Mouse (Mus musculus) thymus, adult 2 months (tissue): ENCODE data around the gene Gemin6. TPM values are rescaled to one million over a fixed set of nuclear protein-coding genes. Genes with fewer than 3 reads are reported as not detected.
"Not testable (repeated sequence)": the region's sequence is repeated elsewhere in the genome, so short reads cannot be mapped to it uniquely, and the experiment has no call there.

Experiments used
- DNase-seq: peaks from one replicate; pipeline ENCODE4 v3.0.0; 2021
- H3K27ac ChIP-seq: fragments of 200-500 bp; 2 replicates; pipeline ENCODE4 v1.5.1; 2012; ENCODE audit warnings: low read length, control low read depth; ENCODE audit not compliant: control insufficient read depth, insufficient read depth
- H3K27me3 ChIP-seq: fragments of 200-500 bp; 2 replicates; pipeline ENCODE4 v1.6.1; 2012; ENCODE audit warnings: mild to moderate bottlenecking, low read length, moderate library complexity, mixed read lengths; ENCODE audit not compliant: control insufficient read depth, insufficient read depth
- H3K36me3 ChIP-seq: fragments of 200-500 bp; 2 replicates; pipeline ENCODE4 v1.6.1; 2012; ENCODE audit warnings: mild to moderate bottlenecking, low read length, moderate library complexity; ENCODE audit not compliant: control insufficient read depth, insufficient read depth
- H3K4me1 ChIP-seq: fragments of 200-500 bp; replicated peaks from 2 replicates; pipeline ENCODE4 v1.6.1; 2012; ENCODE audit warnings: low read length; ENCODE audit not compliant: control insufficient read depth, insufficient read depth
- H3K4me3 ChIP-seq: fragments of 200-500 bp; 2 replicates; pipeline ENCODE4 v1.5.1; 2012; ENCODE audit warnings: mild to moderate bottlenecking, low read length, control low read depth, moderate library complexity; ENCODE audit not compliant: control insufficient read depth, insufficient read depth
- CTCF ChIP-seq: fragments of 200-500 bp; IDR thresholded peaks from 2 replicates; pipeline ENCODE4 v1.5.1; 2012; ENCODE audit warnings: mild to moderate bottlenecking, control low read depth, low read length, moderate library complexity, borderline replicate concordance; ENCODE audit not compliant: control insufficient read depth, poor library complexity, insufficient read depth; ENCODE audit errors: extremely low read depth
- POLR2A ChIP-seq: fragments of 200-500 bp; IDR thresholded peaks from 2 replicates; pipeline ENCODE4 v1.6.1; 2012; ENCODE audit warnings: mild to moderate bottlenecking, low read length, control low read depth, moderate library complexity; ENCODE audit not compliant: control insufficient read depth, poor library complexity, insufficient read depth; ENCODE audit errors: extremely low read depth
- WGBS: fragments of 180-500 bp; shearing (Covaris S2); methylation state at CpG from one replicate; pipeline ENCODE4 v1.1.7; 2018; 5-methylcytosine and 5-hydroxymethylcytosine counted together
- polyA plus RNA-seq: library from polyadenylated mRNA; depleted of rRNA; stranded (reverse); fragments of >200 nt; gene quantifications from 2 replicates; pipeline ENCODE4 v1.2.3, GENCODE M21; 2012

Gene Gemin6
- polyA plus RNA-seq, 1 experiment, result 4.6 TPM

DNA sequence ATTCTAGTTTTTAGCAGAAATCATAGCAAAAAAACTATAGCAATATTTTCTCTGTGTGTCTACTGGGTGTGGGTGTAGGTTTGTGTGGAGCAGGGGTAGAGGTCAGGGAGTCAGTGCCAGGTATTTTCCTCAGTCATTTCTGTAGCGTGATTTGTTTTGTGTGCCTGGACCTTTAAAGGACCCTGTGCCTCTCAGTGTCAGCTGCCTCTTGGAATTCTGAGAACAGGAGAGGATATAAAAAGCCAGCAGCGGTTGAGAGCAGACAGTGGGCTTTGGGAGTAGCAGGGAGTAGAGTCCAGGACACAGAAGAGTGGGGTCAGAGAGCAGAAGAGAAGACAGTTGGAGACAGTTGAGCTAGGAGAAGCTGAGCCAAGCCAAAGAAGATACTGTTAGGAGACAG is 4.1 kb upstream of the Gemin6 start:
- 94% methylated on average over 2 of the region's 2 CpGs for WGBS
- no peak for DNase-seq
- no peak overlapping the region for H3K27ac ChIP-seq

GRCm38 (mm10) chr17:80221202-80221601 is 3.0 kb upstream of the Gemin6 start:
- Histone ChIP-seq H3K4me3 (no peak overlapping the region), H3K27ac (no peak overlapping the region), H3K27me3 (no peaks in the 10 kb centered on the region), H3K36me3 (no peaks in the 10 kb centered on the region), H3K4me1 (no peaks in the 10 kb centered on the region; the same call in 1 of the 2 replicates)
- DNase-seq, result no peak
- TF ChIP-seq CTCF, result no peak
- TF ChIP-seq POLR2A, result no peak
- WGBS, result 83% methylated on average over 9 of the region's 9 CpGs

More for the DNA sequence above, 4.1 kb upstream of the Gemin6 start:
- TF ChIP-seq CTCF, result no peak
- no peak for TF ChIP-seq POLR2A
- Histone ChIP-seq H3K4me1 (no peaks in the 10 kb centered on the region; the same call in 1 of the 2 replicates), H3K27me3 (no peaks in the 10 kb centered on the region), H3K36me3 (no peaks in the 10 kb centered on the region), H3K4me3 (no peak overlapping the region)

GRCm38 (mm10) chr17:80221890-80222628 is 2.2 kb upstream of the Gemin6 start:
- peak; percentile 43 for DNase-seq
- 64% methylated on average over 3 of the region's 3 CpGs for WGBS

GRCm38 (mm10) chr17:80223829-80224228 is 412 bp upstream of the Gemin6 start:
- no peaks in the 10 kb centered on the region; the same call in 1 of the 2 replicates for H3K4me1 ChIP-seq
- H3K27ac ChIP-seq, result no peak overlapping the region
- peak overlapping the region; percentile 52 for H3K4me3 ChIP-seq
- TF ChIP-seq CTCF, result no peak
- TF ChIP-seq POLR2A, result no peak
- no peaks in the 10 kb centered on the region for H3K36me3 ChIP-seq
- H3K27me3 ChIP-seq, result no peaks in the 10 kb centered on the region
- DNase-seq, result no peak
- 7% methylated on average over 9 of the region's 9 CpGs for WGBS

More at GRCm38 (mm10) chr17:80221890-80222628, 2.2 kb upstream of the Gemin6 start:
- TF ChIP-seq CTCF (no peak), POLR2A (no peak)
- Histone ChIP-seq H3K4me3 (no peak overlapping the region), H3K27me3 (no peaks in the 10 kb centered on the region), H3K27ac (no peak overlapping the region), H3K36me3 (no peaks in the 10 kb centered on the region), H3K4me1 (no peaks in the 10 kb centered on the region; the same call in 1 of the 2 replicates)

- H3K4me3 ChIP-seq, H3K27me3 ChIP-seq, H3K36me3 ChIP-seq, DNase-seq, H3K27ac ChIP-seq, H3K4me1 ChIP-seq: not testable (repeated sequence)
- 31% methylated on average over 5 of the region's 5 CpGs for whole genome bisulfite sequencing
Observed at GRCm38 (mm10) chr17:80225142-80225541, 901 bp downstream of the Gemin6 start.

GRCm38 (mm10) chr17:80229396-80229795 is 5.2 kb downstream of the Gemin6 start:
- no peaks in the 10 kb centered on the region for H3K36me3 ChIP-seq
- H3K27ac ChIP-seq, result no peak overlapping the region
- 92% methylated on average over 2 of the region's 2 CpGs for WGBS
- H3K27me3 ChIP-seq, result no peaks in the 10 kb centered on the region
- DNase-seq, result no peak
- TF ChIP-seq POLR2A, result no peak
- TF ChIP-seq CTCF, result no peak
- no peaks in the 10 kb centered on the region for H3K4me1 ChIP-seq
- no peak overlapping the region for H3K4me3 ChIP-seq

- no peak for DNase-seq
- peaks cover 13% of the 10 kb centered on the region for H3K36me3 ChIP-seq
- H3K27me3 ChIP-seq, result no peaks in the 10 kb centered on the region
- no peak overlapping the region for H3K27ac ChIP-seq
- 96% methylated on average over 5 of the region's 5 CpGs for WGBS
- TF ChIP-seq POLR2A, result no peak
- TF ChIP-seq CTCF, result no peak
- H3K4me3 ChIP-seq, result no peak overlapping the region
- no peaks in the 10 kb centered on the region for H3K4me1 ChIP-seq
Observed at GRCm38 (mm10) chr17:80233844-80234243, 9.6 kb downstream of the Gemin6 start.
